Mouse (Mus musculus): Measurements from ENCODE around the gene Myadml2. TPM values are rescaled to one million over a fixed set of nuclear protein-coding genes. Genes with fewer than 3 reads are reported as not detected.

Myadml2 gene
- polyA plus RNA-seq, 1 experiment = 4.6 TPM

DNA sequence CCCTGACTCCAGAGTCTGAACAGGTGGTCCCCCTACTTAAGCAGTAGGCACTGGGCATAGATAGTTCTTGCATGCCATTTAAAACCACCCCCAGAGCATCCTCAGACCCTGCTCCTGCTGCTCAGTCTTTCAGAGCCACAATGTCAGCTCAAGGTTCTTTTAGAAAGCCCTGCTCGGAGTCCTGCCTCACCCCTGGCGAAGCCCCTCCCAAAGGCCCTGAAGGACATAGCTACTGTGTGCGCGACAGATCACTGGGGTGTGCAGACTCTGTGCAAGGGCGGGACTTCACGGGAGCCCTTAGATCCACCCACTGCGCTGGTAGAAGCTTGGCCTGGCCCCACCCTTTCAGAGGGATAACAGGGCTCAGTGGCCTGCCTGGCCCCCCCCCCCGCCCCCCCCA lies 38.7 kb downstream of the Myadml2 start:
- Histone ChIP-seq H3ac (ENCODE audit: control insufficient read depth, insufficient read length) (no peak overlapping the region), H3K4me3 (no peak overlapping the region), H3K36me3 (ENCODE audit: control insufficient read depth, insufficient read depth) (peaks cover 15% of the 10 kb centered on the region), H3K79me2 (ENCODE audit: control insufficient read depth, insufficient read depth) (peaks cover 2% of the 10 kb centered on the region), H3K27me3 (ENCODE audit: control insufficient read depth, insufficient read depth, insufficient read length) (no peaks in the 10 kb centered on the region), H3K4me2 (ENCODE audit: low read depth) (no peak overlapping the region)
- TF ChIP-seq TCF12 (IDR thresholded peaks at IDR 0.05; ENCODE audit: insufficient read depth, poor library complexity, severe bottlenecking) (no peak), POLR2A (IDR thresholded peaks at IDR 0.05; ENCODE audit: insufficient read length, low read depth) (no peak)

GRCm38 (mm10) chr11:120608241-120609034 lies 39.5 kb downstream of the Myadml2 start, which contains the start of gene Npb:
Gene Npb, plus strand, starts transcription at chr11:120608477.
- no peak within 1 kb of the TSS for H3K4me3 ChIP-seq
- no peak within 1 kb of the TSS for H3ac ChIP-seq (ENCODE audit: control insufficient read depth, insufficient read length)
- H3K79me2 ChIP-seq (ENCODE audit: control insufficient read depth, insufficient read depth) = no peaks in the 10 kb centered on the region
- H3K36me3 ChIP-seq (ENCODE audit: control insufficient read depth, insufficient read depth) = peaks cover 8% of the 10 kb centered on the region
- H3K27me3 ChIP-seq (ENCODE audit: control insufficient read depth, insufficient read depth, insufficient read length) = no peaks in the 10 kb centered on the region
- TF ChIP-seq POLR2AphosphoS2 (IDR thresholded peaks at IDR 0.05; ENCODE audit: insufficient read length, low read depth) (peak; percentile 52), MYOG (IDR thresholded peaks at IDR 0.05; ENCODE audit: control insufficient read depth in 1 of 3, insufficient read depth in 1 of 3, insufficient read length in 2 of 3, low read depth in 2 of 3) (no peak)
- no peak within 1 kb of the TSS for H3K4me2 ChIP-seq (ENCODE audit: low read depth)

DNA sequence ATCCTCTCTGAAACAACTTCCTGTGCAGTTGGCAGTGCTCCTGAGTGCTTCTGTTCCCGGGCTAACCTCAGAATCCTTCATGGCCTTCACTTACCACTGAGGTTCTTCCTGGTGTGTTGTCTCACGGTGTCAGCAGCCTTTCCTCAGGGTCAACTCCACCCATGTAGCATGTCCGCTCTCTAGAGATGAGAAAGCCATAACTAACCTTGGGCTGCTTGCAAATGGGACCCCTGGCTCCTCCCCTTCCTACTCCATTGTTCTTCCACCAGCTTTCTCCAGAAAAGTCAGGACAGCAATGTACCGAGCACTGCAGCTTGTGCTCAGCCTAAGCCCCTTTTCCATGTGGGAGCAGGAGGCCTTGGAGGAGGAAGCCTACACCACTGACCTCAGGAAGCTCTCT lies 41.2 kb downstream of the Myadml2 start:
- H3K4me2 ChIP-seq (ENCODE audit: low read depth) = no peak overlapping the region
- no peaks in the 10 kb centered on the region for H3K79me2 ChIP-seq (ENCODE audit: control insufficient read depth, insufficient read depth)
- TF ChIP-seq E2F4 (IDR thresholded peaks at IDR 0.05; ENCODE audit: insufficient read depth) (no peak), REST (IDR thresholded peaks at IDR 0.05; ENCODE audit: insufficient read depth, insufficient read length) (no peak), CEBPB (IDR thresholded peaks at IDR 0.05; ENCODE audit: insufficient read depth, poor library complexity, severe bottlenecking) (no peak)
- H3K36me3 ChIP-seq (ENCODE audit: control insufficient read depth, insufficient read depth) = peaks cover 14% of the 10 kb centered on the region
- no peak overlapping the region for H3K4me3 ChIP-seq
- no peaks in the 10 kb centered on the region for H3K27me3 ChIP-seq (ENCODE audit: control insufficient read depth, insufficient read depth, insufficient read length)
- H3ac ChIP-seq (ENCODE audit: control insufficient read depth, insufficient read length) = no peak overlapping the region

DNA sequence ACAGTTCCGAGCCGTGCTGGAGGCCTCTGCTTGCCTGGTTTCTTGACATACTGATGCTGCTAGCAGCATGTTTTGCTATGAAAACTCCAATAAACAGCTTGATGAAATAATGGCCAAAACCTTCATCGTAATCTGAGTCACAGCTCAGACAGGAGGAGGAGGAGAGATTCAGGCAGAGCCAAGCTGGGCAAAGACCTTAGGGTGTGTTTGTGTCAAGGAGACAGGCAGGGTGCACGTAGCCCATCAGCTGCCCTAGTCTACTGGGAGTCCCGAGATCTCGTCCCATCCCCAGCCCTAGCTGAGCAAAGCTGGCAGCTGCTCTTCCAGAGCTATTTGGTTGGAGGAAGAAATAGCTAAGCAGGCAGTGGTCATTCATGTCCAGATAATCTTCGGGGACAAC lies 42.3 kb downstream of the Myadml2 start:
- H3K36me3 ChIP-seq (ENCODE audit: control insufficient read depth, insufficient read depth) = peaks cover 14% of the 10 kb centered on the region

GRCm38 (mm10) chr11:120603545-120603944 lies 44.4 kb downstream of the Myadml2 start:
- peaks cover 13% of the 10 kb centered on the region for H3K36me3 ChIP-seq (ENCODE audit: control insufficient read depth, insufficient read depth)
- H3K79me2 ChIP-seq (ENCODE audit: control insufficient read depth, insufficient read depth) = peaks cover 18% of the 10 kb centered on the region
- H3K4me2 ChIP-seq (ENCODE audit: low read depth) = no peak overlapping the region
- no peaks in the 10 kb centered on the region for H3K27me3 ChIP-seq (ENCODE audit: control insufficient read depth, insufficient read depth, insufficient read length)
- TF ChIP-seq MYOD1 (IDR thresholded peaks at IDR 0.05; ENCODE audit: control insufficient read depth in 1 of 3, insufficient read length in 2 of 3, low read depth in 2 of 3) (no peak), E2F4 (IDR thresholded peaks at IDR 0.05; ENCODE audit: insufficient read depth) (no peak), POLR2A (IDR thresholded peaks at IDR 0.05; ENCODE audit: insufficient read length, low read depth) (no peak), SRF (IDR thresholded peaks at IDR 0.05; ENCODE audit: control insufficient read depth, insufficient read length, low read depth) (no peak), TCF3 (IDR thresholded peaks at IDR 0.05; ENCODE audit: insufficient read length, low read depth) (no peak), TCF12 (IDR thresholded peaks at IDR 0.05; ENCODE audit: insufficient read depth, poor library complexity, severe bottlenecking) (no peak), MAX (IDR thresholded peaks at IDR 0.05; ENCODE audit: low read depth) (no peak), REST (IDR thresholded peaks at IDR 0.05; ENCODE audit: insufficient read depth, insufficient read length) (no peak)
- H3K4me3 ChIP-seq = no peak overlapping the region
- no peak overlapping the region for H3ac ChIP-seq (ENCODE audit: control insufficient read depth, insufficient read length)

More for the DNA sequence above, 42.3 kb downstream of the Myadml2 start:
- Histone ChIP-seq H3K4me3 (no peak overlapping the region), H3ac (ENCODE audit: control insufficient read depth, insufficient read length) (no peak overlapping the region), H3K79me2 (ENCODE audit: control insufficient read depth, insufficient read depth) (no peaks in the 10 kb centered on the region), H3K27me3 (ENCODE audit: control insufficient read depth, insufficient read depth, insufficient read length) (no peaks in the 10 kb centered on the region), H3K4me2 (ENCODE audit: low read depth) (no peak overlapping the region)
- TF ChIP-seq MYOG (IDR thresholded peaks at IDR 0.05; ENCODE audit: control insufficient read depth in 1 of 3, insufficient read depth in 1 of 3, insufficient read length in 2 of 3, low read depth in 2 of 3) (peak in 1 of 3 experiments; percentile 6), POLR2A (IDR thresholded peaks at IDR 0.05; ENCODE audit: insufficient read length, low read depth) (no peak)

- Histone ChIP-seq H3K27me3 (ENCODE audit: control insufficient read depth, insufficient read depth, insufficient read length) (no peaks in the 10 kb centered on the region), H3K4me3 (no peak overlapping the region), H3K36me3 (ENCODE audit: control insufficient read depth, insufficient read depth) (peaks cover 22% of the 10 kb centered on the region), H3K79me2 (ENCODE audit: control insufficient read depth, insufficient read depth) (peaks cover 40% of the 10 kb centered on the region), H3K4me2 (ENCODE audit: low read depth) (no peak overlapping the region), H3ac (ENCODE audit: control insufficient read depth, insufficient read length) (no peak overlapping the region)
- TF ChIP-seq CEBPB (IDR thresholded peaks at IDR 0.05; ENCODE audit: insufficient read depth, poor library complexity, severe bottlenecking) (no peak), REST (IDR thresholded peaks at IDR 0.05; ENCODE audit: insufficient read depth, insufficient read length) (no peak), POLR2AphosphoS2 (IDR thresholded peaks at IDR 0.05; ENCODE audit: insufficient read length, low read depth) (no peak), POLR2A (IDR thresholded peaks at IDR 0.05; ENCODE audit: insufficient read length, low read depth) (no peak), MYOD1 (IDR thresholded peaks at IDR 0.05; ENCODE audit: control insufficient read depth in 1 of 3, insufficient read length in 2 of 3, low read depth in 2 of 3) (no peak), MAX (IDR thresholded peaks at IDR 0.05; ENCODE audit: low read depth) (no peak), TCF3 (IDR thresholded peaks at IDR 0.05; ENCODE audit: insufficient read length, low read depth) (no peak), TCF12 (IDR thresholded peaks at IDR 0.05; ENCODE audit: insufficient read depth, poor library complexity, severe bottlenecking) (no peak), USF1 (IDR thresholded peaks at IDR 0.05; ENCODE audit: low read depth) (no peak), SRF (IDR thresholded peaks at IDR 0.05; ENCODE audit: control insufficient read depth, insufficient read length, low read depth) (no peak), E2F4 (IDR thresholded peaks at IDR 0.05; ENCODE audit: insufficient read depth) (no peak), MYOG (IDR thresholded peaks at IDR 0.05; ENCODE audit: control insufficient read depth in 1 of 3, insufficient read depth in 1 of 3, insufficient read length in 2 of 3, low read depth in 2 of 3) (no peak)
Measured at GRCm38 (mm10) chr11:120600716-120601115, 47.2 kb downstream of the Myadml2 start.
